Mouse (Mus musculus) neural tube, embryonic 14.5 days (tissue): ENCODE data around the gene Sbp. TPM values are rescaled to one million over a fixed set of nuclear protein-coding genes. Genes with fewer than 3 reads are reported as not detected.

Experiments used
- ATAC-seq: fragments of 200-750 bp; cut with Nextera tagmentation; 2 replicates; pipeline ENCODE4 v1.8.0; 2017; ENCODE audit warnings: low read depth, mild to moderate bottlenecking, moderate TSS enrichment, moderate library complexity
- H3K27ac ChIP-seq: fragments of 300-500 bp; sonication (generic); 2 replicates; pipeline ENCODE4 v1.5.1; 2014; ENCODE audit warnings: low read depth, mild to moderate bottlenecking, control low read depth, low read length, moderate library complexity, mixed read lengths
- H3K27me3 ChIP-seq: fragments of 300-500 bp; sonication (generic); 2 replicates; pipeline ENCODE4 v1.6.1; 2014; ENCODE audit warnings: low read length; ENCODE audit not compliant: control insufficient read depth, insufficient read depth
- H3K36me3 ChIP-seq: fragments of 300-500 bp; sonication (generic); 2 replicates; pipeline ENCODE4 v1.6.1; 2014; ENCODE audit warnings: low read length, mixed read lengths; ENCODE audit not compliant: control insufficient read depth, insufficient read depth
- H3K4me1 ChIP-seq: fragments of 300-500 bp; sonication (generic); 2 replicates; pipeline ENCODE4 v1.6.1; 2014; ENCODE audit warnings: low read length; ENCODE audit not compliant: control insufficient read depth, insufficient read depth
- H3K4me2 ChIP-seq: fragments of 300-500 bp; sonication (generic); 2 replicates; pipeline ENCODE4 v1.6.1; 2014; ENCODE audit warnings: mild to moderate bottlenecking, low read depth, low read length, control low read depth
- H3K4me3 ChIP-seq: fragments of 300-500 bp; sonication (generic); 2 replicates; pipeline ENCODE4 v1.5.1; 2014; ENCODE audit warnings: low read depth, low read length, control low read depth, mixed read lengths
- H3K9ac ChIP-seq: fragments of 300-500 bp; sonication (generic); replicated peaks from 2 replicates; pipeline ENCODE4 v1.6.1; 2014; ENCODE audit warnings: low read depth, mild to moderate bottlenecking, control low read depth, low read length, mixed read lengths
- H3K9me3 ChIP-seq: fragments of 300-500 bp; sonication (generic); 2 replicates; pipeline ENCODE4 v1.6.1; 2016; ENCODE audit warnings: low read length; ENCODE audit not compliant: control insufficient read depth
- WGBS: fragments of 180-500 bp; shearing (Covaris S2); extraction: QIAGEN DNeasy Blood & Tissue Kit; methylation state at CpG from one replicate; pipeline ENCODE4 v1.1.7; 2014; 5-methylcytosine and 5-hydroxymethylcytosine counted together
- polyA plus RNA-seq: library from polyadenylated mRNA; unstranded; fragments of >200 nt; fragmentation: Nextera tagmentation; extraction: Ambion mirVana; gene quantifications from 2 replicates; pipeline ENCODE4 v1.2.1, GENCODE M21; 2014

The Sbp gene
- polyA plus RNA-seq, 1 experiment from 2014 or later = not detected

GRCm38 (mm10) chr17:23960084-23960738 is 18.7 kb downstream of the Sbp start:
- H3K9ac ChIP-seq = no peak overlapping the region
- H3K36me3 ChIP-seq = no peaks in the 10 kb centered on the region
- H3K4me1 ChIP-seq = no peaks in the 10 kb centered on the region
- ATAC-seq = peak; percentile 97
- no peak overlapping the region for H3K4me2 ChIP-seq
- peak overlapping the region; percentile 52 for H3K27ac ChIP-seq
- H3K27me3 ChIP-seq = no peaks in the 10 kb centered on the region
- H3K4me3 ChIP-seq = no peak overlapping the region
- no peaks in the 10 kb centered on the region for H3K9me3 ChIP-seq
- WGBS = 38% methylated on average over 3 of the region's 3 CpGs

GRCm38 (mm10) chr17:23961573-23962122 is 20.2 kb downstream of the Sbp start:
- H3K4me1 ChIP-seq = no peaks in the 10 kb centered on the region
- no peak for ATAC-seq
- H3K36me3 ChIP-seq = no peaks in the 10 kb centered on the region
- 30% methylated on average over 4 of the region's 4 CpGs for WGBS
- no peaks in the 10 kb centered on the region for H3K9me3 ChIP-seq
- no peak overlapping the region for H3K9ac ChIP-seq
- H3K4me2 ChIP-seq = no peak overlapping the region
- H3K4me3 ChIP-seq = no peak overlapping the region
- no peak overlapping the region for H3K27ac ChIP-seq
- no peaks in the 10 kb centered on the region for H3K27me3 ChIP-seq

- no peaks in the 10 kb centered on the region for H3K4me1 ChIP-seq
- H3K9me3 ChIP-seq = no peaks in the 10 kb centered on the region
- no peak overlapping the region for H3K27ac ChIP-seq
- ATAC-seq = no peak
- H3K4me3 ChIP-seq = no peak overlapping the region
- no peaks in the 10 kb centered on the region for H3K27me3 ChIP-seq
- H3K9ac ChIP-seq = no peak overlapping the region
- no peak overlapping the region for H3K4me2 ChIP-seq
- 32% methylated on average over 6 of the region's 6 CpGs for WGBS
- no peaks in the 10 kb centered on the region for H3K36me3 ChIP-seq
These were observed 24.4 kb downstream of the Sbp start for GRCm38 (mm10) chr17:23965805-23966425.

- Histone ChIP-seq H3K9me3 (no peaks in the 10 kb centered on the region), H3K27me3 (no peaks in the 10 kb centered on the region), H3K4me3 (no peak overlapping the region), H3K4me2 (no peak overlapping the region), H3K36me3 (no peaks in the 10 kb centered on the region), H3K4me1 (no peaks in the 10 kb centered on the region), H3K9ac (no peak overlapping the region), H3K27ac (no peak overlapping the region)
- no peak for ATAC-seq
- WGBS = 91% methylated on average over 10 of the region's 10 CpGs
These were observed 25.4 kb downstream of the Sbp start for GRCm38 (mm10) chr17:23966658-23967401.

- H3K27me3 ChIP-seq = no peaks in the 10 kb centered on the region
- no peaks in the 10 kb centered on the region for H3K9me3 ChIP-seq
- 55% methylated on average over 2 of the region's 2 CpGs for WGBS
- H3K9ac ChIP-seq = no peak overlapping the region
- no peak overlapping the region for H3K27ac ChIP-seq
- H3K4me1 ChIP-seq = no peaks in the 10 kb centered on the region
- no peaks in the 10 kb centered on the region for H3K36me3 ChIP-seq
- no peak for ATAC-seq
- no peak overlapping the region for H3K4me3 ChIP-seq
- no peak overlapping the region for H3K4me2 ChIP-seq
These were observed 27.3 kb downstream of the Sbp start for GRCm38 (mm10) chr17:23968780-23969179.

- no peak overlapping the region for H3K27ac ChIP-seq
- H3K4me1 ChIP-seq = no peaks in the 10 kb centered on the region
- ATAC-seq = no peak
- H3K4me2 ChIP-seq = no peak overlapping the region
- no peaks in the 10 kb centered on the region for H3K36me3 ChIP-seq
- H3K4me3 ChIP-seq = no peak overlapping the region
- no peaks in the 10 kb centered on the region for H3K9me3 ChIP-seq
- no peaks in the 10 kb centered on the region for H3K27me3 ChIP-seq
- 4% methylated on average over 1 of the region's 1 CpGs for WGBS
- no peak overlapping the region for H3K9ac ChIP-seq
These were observed 27.8 kb downstream of the Sbp start for GRCm38 (mm10) chr17:23969231-23969630.

- WGBS = 89% methylated on average over 9 of the region's 9 CpGs
These were observed 29.8 kb downstream of the Sbp start for GRCm38 (mm10) chr17:23971315-23971714.

GRCm38 (mm10) chr17:23976665-23977064 is 35.2 kb downstream of the Sbp start:
- Histone ChIP-seq H3K9me3 (no peaks in the 10 kb centered on the region), H3K4me1 (no peaks in the 10 kb centered on the region), H3K36me3 (no peaks in the 10 kb centered on the region), H3K4me2 (no peak overlapping the region), H3K9ac (no peak overlapping the region), H3K4me3 (no peak overlapping the region), H3K27ac (no peak overlapping the region), H3K27me3 (no peaks in the 10 kb centered on the region)
- ATAC-seq = no peak
- 91% methylated on average over 4 of the region's 4 CpGs for WGBS

More at GRCm38 (mm10) chr17:23971315-23971714, 29.8 kb downstream of the Sbp start:
- H3K27ac ChIP-seq = no peak overlapping the region
- H3K9me3 ChIP-seq = no peaks in the 10 kb centered on the region
- no peaks in the 10 kb centered on the region for H3K36me3 ChIP-seq
- no peaks in the 10 kb centered on the region for H3K4me1 ChIP-seq
- no peak for ATAC-seq
- no peak overlapping the region for H3K4me3 ChIP-seq
- no peaks in the 10 kb centered on the region for H3K27me3 ChIP-seq
- no peak overlapping the region for H3K9ac ChIP-seq
- no peak overlapping the region for H3K4me2 ChIP-seq

- Histone ChIP-seq H3K27me3 (no peaks in the 10 kb centered on the region), H3K27ac (no peak overlapping the region), H3K4me1 (no peaks in the 10 kb centered on the region), H3K9me3 (no peaks in the 10 kb centered on the region), H3K4me3 (no peak overlapping the region), H3K9ac (no peak overlapping the region), H3K4me2 (no peak overlapping the region), H3K36me3 (no peaks in the 10 kb centered on the region)
- ATAC-seq = no peak
- 73% methylated on average over 3 of the region's 3 CpGs for WGBS
These were observed 38.0 kb downstream of the Sbp start for GRCm38 (mm10) chr17:23979471-23979870.
